Comparison of ENCODE assay signal across 16 mouse cellular contexts in genomic region chr10:22720781-22721529, GRCm38 (mm10).
"Had no signal": no experiment of that assay in that cellular context is flagged by ENCODE, and none has a peak within 500 bp of the region (broad histone marks: within the 10 kb centered on the region; RNA-seq: fewer than 3 reads in every experiment).

No protein-coding gene starts in this region.

- DNase-seq: kidney, adult 2 months; kidney, postnatal 14 days; layer of hippocampus, adult 9-11 months; layer of hippocampus, postnatal 36 days; left cerebral cortex, postnatal 4 days; lung, adult 18-20 months; lung, postnatal 36 days; right cerebral cortex, adult 18-20 months; right cerebral cortex, postnatal 25 days; thymus, adult 2 months; thymus, postnatal 25 days had no signal

- H3K4me1 ChIP-seq: limb, embryonic 13.5 days; midbrain, embryonic 12.5 days had no signal

- H3K27ac ChIP-seq: kidney, embryonic 15.5 days; limb, embryonic 13.5 days; liver, embryonic 14.5 days; midbrain, embryonic 12.5 days; stomach, postnatal 0 days had no signal

- H3K4me3 ChIP-seq: kidney, embryonic 15.5 days; limb, embryonic 13.5 days; midbrain, embryonic 12.5 days had no signal
